Mouse (Mus musculus) spleen, adult 2 months (tissue): ENCODE measurements around the gene Rab1b.

Source experiments
- CTCF ChIP-seq: fragments of 200-500 bp; IDR thresholded peaks from 2 replicates; pipeline ENCODE4 v1.5.1; 2011; ENCODE audit warnings: mild to moderate bottlenecking, inconsistent platforms; ENCODE audit not compliant: insufficient read depth, insufficient read length, insufficient replicate concordance; ENCODE audit errors: extremely low read depth
- POLR2A ChIP-seq: fragments of 200-500 bp; IDR thresholded peaks from 2 replicates; pipeline ENCODE4 v1.6.1; 2011; ENCODE audit warnings: low read depth, low read length, inconsistent platforms

- TF ChIP-seq POLR2A (no peak), CTCF (no peak)
Measured at GRCm38 (mm10) chr19:5124055-5124614, 17.3 kb upstream of the Rab1b start.
